In genomic region chr4:87692741-87693140, GRCm38 (mm10) we compare ENCODE assay signal across 16 mouse cellular contexts.
"Had no signal": no experiment of that assay in that cellular context is flagged by ENCODE, and none has a peak within 500 bp of the region (broad histone marks: within the 10 kb centered on the region; RNA-seq: fewer than 3 reads in every experiment).

No protein-coding gene starts in this region.

- H3K27ac ChIP-seq: neural tube, embryonic 12.5 days; neural tube, embryonic 13.5 days; neural tube, embryonic 15.5 days; stomach, embryonic 15.5 days; stomach, postnatal 0 days had no signal

- H3K9ac ChIP-seq: neural tube, embryonic 12.5 days; neural tube, embryonic 13.5 days; neural tube, embryonic 15.5 days; stomach, embryonic 15.5 days had no signal

- H3K4me1 ChIP-seq: neural tube, embryonic 12.5 days; neural tube, embryonic 13.5 days; neural tube, embryonic 15.5 days; stomach, embryonic 15.5 days had no signal

- H3K27me3 ChIP-seq: neural tube, embryonic 12.5 days; neural tube, embryonic 13.5 days; neural tube, embryonic 15.5 days; stomach, embryonic 15.5 days had no signal

- DNase-seq: right cerebral cortex, adult 18-20 months; right cerebral cortex, postnatal 14 days; right cerebral cortex, postnatal 25 days; right cerebral cortex, postnatal 4 days; spleen, adult 18-20 months; thymus, adult 18-20 months; thymus, adult 2 months; thymus, postnatal 14 days; thymus, postnatal 25 days; thymus, postnatal 36 days; thymus, postnatal 4 days had no signal

- H3K36me3 ChIP-seq: neural tube, embryonic 12.5 days; neural tube, embryonic 13.5 days; neural tube, embryonic 15.5 days; stomach, embryonic 15.5 days had no signal

- H3K9me3 ChIP-seq: neural tube, embryonic 12.5 days; neural tube, embryonic 13.5 days; neural tube, embryonic 15.5 days; stomach, embryonic 15.5 days had no signal

- H3K4me3 ChIP-seq: neural tube, embryonic 12.5 days; neural tube, embryonic 13.5 days; neural tube, embryonic 15.5 days; stomach, embryonic 15.5 days had no signal

- H3K4me2 ChIP-seq: neural tube, embryonic 12.5 days; neural tube, embryonic 13.5 days; neural tube, embryonic 15.5 days; stomach, embryonic 15.5 days had no signal
